Mouse (Mus musculus) ES-Bruce4 (cell line): ENCODE data around the gene Sec23ip. TPM values are rescaled to one million over a fixed set of nuclear protein-coding genes. Genes with fewer than 3 reads are reported as not detected.

ENCODE experiments used
- H3K27ac ChIP-seq: 2 replicates; pipeline ENCODE4 v1.5.1; 2012; ENCODE audit warnings: low read length, inconsistent platforms; ENCODE audit not compliant: insufficient read depth
- H3K27me3 ChIP-seq: 2 replicates; pipeline ENCODE4 v1.6.1; 2012; ENCODE audit warnings: mild to moderate bottlenecking, low read length, inconsistent platforms; ENCODE audit not compliant: control insufficient read depth, poor library complexity, insufficient read depth, severe bottlenecking
- H3K36me3 ChIP-seq: 2 replicates; pipeline ENCODE4 v1.6.1; 2012; ENCODE audit warnings: inconsistent platforms, mild to moderate bottlenecking, low read length, moderate library complexity; ENCODE audit not compliant: control insufficient read depth, poor library complexity, insufficient read depth, severe bottlenecking
- H3K4me1 ChIP-seq: one replicate; pipeline ENCODE4 v1.8.1; 2011; ENCODE audit warnings: low read length; ENCODE audit not compliant: control insufficient read depth, insufficient read depth
- H3K4me3 ChIP-seq: 2 replicates; pipeline ENCODE4 v1.5.1; 2011; ENCODE audit warnings: low read depth, mild to moderate bottlenecking, low read length
- H3K9ac ChIP-seq: 2 replicates; pipeline ENCODE4 v1.6.1; 2012; ENCODE audit warnings: low read depth, mild to moderate bottlenecking, inconsistent platforms; ENCODE audit not compliant: poor library complexity, severe bottlenecking
- H3K9me3 ChIP-seq: replicated peaks from 2 replicates; pipeline ENCODE4 v1.6.1; 2012; ENCODE audit warnings: mild to moderate bottlenecking, low read length, inconsistent platforms; ENCODE audit not compliant: control insufficient read depth, poor library complexity, insufficient read depth, severe bottlenecking
- CTCF ChIP-seq: IDR thresholded peaks from one replicate; pipeline ENCODE4 v1.8.1; 2011; ENCODE audit warnings: low read depth, low read length
- EP300 ChIP-seq: IDR thresholded peaks from 2 replicates; pipeline ENCODE4 v1.6.1; 2011; ENCODE audit warnings: low read depth, low read length; ENCODE audit not compliant: insufficient read depth
- POLR2A ChIP-seq: IDR thresholded peaks from one replicate; pipeline ENCODE4 v1.8.1; 2011; ENCODE audit warnings: low read length; ENCODE audit not compliant: insufficient read depth
- polyA plus RNA-seq: library from polyadenylated mRNA; stranded (reverse); fragments of >200 nt; gene quantifications from 2 replicates; pipeline ENCODE4 v1.2.4, GENCODE M21; 2011; ENCODE audit warnings: low read depth; ENCODE audit not compliant: missing spikeins, insufficient read depth, insufficient read length

Gene Sec23ip
- polyA plus RNA-seq, 1 experiment, result 55.2 TPM

DNA sequence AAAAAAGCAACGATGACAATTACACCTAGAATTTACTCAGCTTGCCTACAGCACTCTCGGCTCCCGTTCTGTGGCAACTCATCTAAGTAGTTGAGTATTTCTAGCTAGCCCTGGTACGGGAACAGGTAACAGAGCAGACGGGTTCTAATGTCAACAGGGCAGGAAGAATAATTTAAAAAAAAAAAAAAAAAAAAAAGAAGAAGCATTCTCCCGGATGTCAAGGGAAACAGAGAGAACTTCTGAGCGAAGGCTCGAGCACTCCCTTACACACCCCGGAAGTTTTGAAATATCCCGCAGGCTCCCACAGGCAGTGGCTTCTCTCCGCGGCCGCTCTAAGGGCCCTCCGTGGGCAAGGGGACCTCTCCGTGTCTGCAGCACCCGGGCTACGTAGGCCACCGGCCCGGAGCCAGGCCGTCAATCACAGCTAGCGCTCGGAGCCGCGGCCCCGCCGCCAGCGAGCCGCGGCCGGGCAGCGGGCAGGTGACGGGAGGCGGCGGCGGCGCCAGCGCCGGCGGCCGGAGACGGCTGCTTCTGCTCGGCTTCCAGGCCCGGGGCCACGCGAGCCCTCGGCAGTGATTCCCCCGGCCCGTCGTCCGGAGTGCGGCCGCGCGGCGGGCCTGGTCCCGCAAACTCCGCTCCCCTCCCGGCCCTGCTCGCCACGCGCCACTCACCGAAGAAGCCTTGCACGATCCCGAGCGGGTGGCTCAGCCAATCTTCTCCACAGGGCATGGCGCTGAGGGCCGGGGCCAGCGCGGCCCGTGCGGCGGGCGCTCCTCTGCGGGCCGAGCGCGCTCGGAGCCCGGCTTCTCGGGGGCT lies 5.1 kb upstream of the Sec23ip start:
- Histone ChIP-seq H3K4me3 (peak overlapping the region; percentile 89), H3K9ac (peak overlapping the region; percentile 96), H3K36me3 (no peaks in the 10 kb centered on the region; the same call in 1 of the 2 replicates), H3K27ac (no peak overlapping the region), H3K27me3 (no peaks in the 10 kb centered on the region), H3K4me1 (peaks cover 2% of the 10 kb centered on the region), H3K9me3 (no peaks in the 10 kb centered on the region)
- no peak for TF ChIP-seq CTCF
- TF ChIP-seq EP300, result no peak
- no peak for TF ChIP-seq POLR2A

DNA sequence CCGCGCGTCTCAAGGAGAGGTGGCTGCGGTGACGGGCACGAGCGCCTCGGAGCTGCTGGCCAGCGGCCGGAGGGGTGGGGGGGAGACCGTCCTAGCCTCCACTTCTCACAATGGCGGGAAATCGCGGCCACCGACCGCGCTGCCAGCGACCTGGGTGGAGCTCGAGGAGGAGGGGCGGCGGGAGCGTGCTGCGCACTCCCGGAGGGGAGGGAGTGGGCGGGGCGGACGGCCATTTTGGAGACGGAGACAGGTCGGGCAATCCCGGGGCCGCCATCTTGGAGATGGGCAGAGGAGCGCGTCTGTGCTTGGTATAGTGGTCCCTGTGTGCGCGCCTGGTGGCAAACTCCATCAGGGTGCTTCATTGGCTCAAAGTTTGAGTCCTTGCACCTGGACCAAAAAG lies 4.4 kb upstream of the Sec23ip start, which contains the start of gene Mcmbp:
TSS of gene Mcmbp (minus strand) at position 162 of the 400 bp plus-strand sequence.
- Histone ChIP-seq H3K4me1 (peaks cover 2% of the 10 kb centered on the region), H3K9ac (peak within 1 kb of the TSS; percentile 96), H3K9me3 (no peaks in the 10 kb centered on the region), H3K27ac (no peak within 1 kb of the TSS), H3K27me3 (no peaks in the 10 kb centered on the region), H3K4me3 (peak within 1 kb of the TSS; percentile 89), H3K36me3 (no peaks in the 10 kb centered on the region; the same call in 1 of the 2 replicates)
- TF ChIP-seq POLR2A (no peak), EP300 (peak; percentile 36; the same call in 1 of the 2 replicates)

DNA sequence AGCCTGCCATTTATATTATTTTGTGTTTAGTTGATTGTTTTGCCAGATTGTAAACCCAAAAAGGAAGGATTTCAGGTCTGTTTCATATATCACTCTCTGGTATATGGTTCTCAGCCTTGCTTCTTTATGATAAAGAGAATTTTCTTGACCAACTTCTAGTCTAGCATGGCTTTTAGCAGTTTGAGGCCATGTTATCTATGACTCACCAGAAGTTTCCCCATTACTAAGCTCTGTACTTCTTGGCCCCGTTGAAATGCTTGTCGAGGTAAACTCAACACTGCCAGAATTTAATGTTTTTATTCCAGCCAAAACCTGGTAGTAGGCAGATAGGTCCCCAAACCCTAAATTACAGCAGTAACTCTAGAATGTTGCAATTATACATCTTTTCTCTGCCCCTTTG lies 845 bp upstream of the Sec23ip start:
- H3K9me3 ChIP-seq, result no peaks in the 10 kb centered on the region
- no peaks in the 10 kb centered on the region for H3K36me3 ChIP-seq
- no peak overlapping the region for H3K27ac ChIP-seq
- H3K27me3 ChIP-seq, result no peaks in the 10 kb centered on the region
- H3K9ac ChIP-seq, result peak overlapping the region; percentile 27; the same call in 1 of the 2 replicates
- TF ChIP-seq EP300 (no peak), POLR2A (no peak), CTCF (no peak)
- no peaks in the 10 kb centered on the region for H3K4me1 ChIP-seq
- H3K4me3 ChIP-seq, result no peak overlapping the region

DNA sequence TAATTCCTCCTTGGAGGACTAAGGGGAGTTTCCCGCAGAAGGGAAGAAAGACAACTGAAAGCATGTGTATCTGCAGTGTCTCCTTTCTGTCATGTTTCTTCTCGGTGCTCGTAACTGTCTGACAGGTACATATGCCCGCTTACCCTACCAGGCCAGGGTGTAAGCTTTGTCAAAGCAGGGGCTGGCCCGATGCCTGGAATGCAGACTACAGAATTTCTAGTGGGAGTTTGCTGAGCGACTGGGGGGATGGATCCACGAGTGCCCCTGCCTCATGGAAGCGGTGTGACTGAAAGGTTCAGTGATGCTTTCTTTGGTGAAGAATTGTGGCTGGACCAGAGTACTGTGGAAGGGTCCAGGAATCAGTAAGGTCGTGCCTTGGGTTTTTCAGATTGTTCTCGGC lies 1.4 kb downstream of the Sec23ip start:
- no peak overlapping the region for H3K4me3 ChIP-seq
- TF ChIP-seq CTCF, result no peak
- no peak overlapping the region for H3K27ac ChIP-seq
- H3K9ac ChIP-seq, result no peak overlapping the region
- no peaks in the 10 kb centered on the region for H3K9me3 ChIP-seq
- peaks cover 11% of the 10 kb centered on the region for H3K36me3 ChIP-seq
- no peaks in the 10 kb centered on the region for H3K27me3 ChIP-seq
- H3K4me1 ChIP-seq, result no peaks in the 10 kb centered on the region

DNA sequence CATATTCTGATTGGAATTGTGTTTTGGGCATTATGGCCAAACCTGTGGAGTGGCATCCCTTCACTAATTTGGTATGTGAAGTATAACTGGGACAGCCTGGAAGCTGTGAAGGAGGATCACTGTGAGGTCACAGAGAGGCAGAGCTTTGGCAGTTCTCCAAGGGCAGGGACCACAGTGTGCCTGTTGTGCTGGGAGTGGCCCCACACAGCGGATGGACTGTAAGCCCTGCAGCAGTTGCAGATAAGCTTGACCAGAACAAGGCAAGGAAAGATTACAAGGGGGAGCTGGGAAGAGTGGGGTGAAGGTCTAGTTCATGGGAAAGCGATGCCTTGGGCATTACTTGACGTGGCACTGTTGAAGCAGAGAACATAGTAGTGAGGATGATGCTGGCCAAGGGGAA lies 4.0 kb downstream of the Sec23ip start:
- Histone ChIP-seq H3K27me3 (no peaks in the 10 kb centered on the region), H3K27ac (no peak overlapping the region), H3K36me3 (peaks cover 22% of the 10 kb centered on the region), H3K4me1 (no peaks in the 10 kb centered on the region), H3K9me3 (no peaks in the 10 kb centered on the region), H3K9ac (no peak overlapping the region), H3K4me3 (no peak overlapping the region)
- no peak for TF ChIP-seq CTCF
- TF ChIP-seq POLR2A, result no peak
- TF ChIP-seq EP300, result no peak

DNA sequence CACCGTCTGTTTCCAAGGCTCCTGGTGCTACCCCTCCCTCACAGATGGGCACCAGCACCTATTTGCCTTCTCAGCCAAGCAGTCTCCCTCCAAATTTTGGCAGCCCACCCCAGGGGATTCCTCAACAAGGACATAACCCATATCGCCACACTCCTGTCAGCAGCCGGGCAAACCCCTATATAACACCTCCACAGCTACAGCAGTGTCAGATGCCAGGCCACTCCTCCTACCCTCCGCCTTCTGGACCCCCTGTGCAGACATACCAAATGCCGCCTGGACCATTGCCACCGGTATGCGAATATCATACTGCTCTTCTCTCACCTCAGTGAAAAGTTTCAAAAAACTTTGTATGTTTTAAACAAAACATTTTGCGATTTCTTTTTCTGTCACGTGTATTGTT lies 5.6 kb downstream of the Sec23ip start:
- no peak for TF ChIP-seq CTCF
- TF ChIP-seq EP300, result no peak
- TF ChIP-seq POLR2A, result no peak
- Histone ChIP-seq H3K36me3 (peaks cover 32% of the 10 kb centered on the region), H3K27ac (no peak overlapping the region)

More for the DNA sequence above, 5.6 kb downstream of the Sec23ip start:
- Histone ChIP-seq H3K27me3 (no peaks in the 10 kb centered on the region), H3K9me3 (no peaks in the 10 kb centered on the region), H3K4me1 (no peaks in the 10 kb centered on the region), H3K4me3 (no peak overlapping the region), H3K9ac (no peak overlapping the region)
